Mouse (Mus musculus) embryonic facial prominence, embryonic 12.5 days (tissue): ENCODE results near the gene Myl10. TPM values are rescaled to one million over a fixed set of nuclear protein-coding genes. Genes with fewer than 3 reads are reported as not detected.

Experiments used
- ATAC-seq: fragments of 200-750 bp; cut with Nextera tagmentation; 2 replicates; pipeline ENCODE4 v1.8.0; 2017; ENCODE audit not compliant: insufficient number of reproducible peaks, insufficient read depth, low FRiP score, low TSS enrichment
- H3K27ac ChIP-seq: fragments of 300-500 bp; sonication (generic); 2 replicates; pipeline ENCODE4 v1.5.1; 2016; ENCODE audit warnings: mild to moderate bottlenecking
- H3K27me3 ChIP-seq: fragments of 300-500 bp; sonication (generic); 2 replicates; pipeline ENCODE4 v1.6.1; 2016; ENCODE audit warnings: mild to moderate bottlenecking, moderate library complexity
- H3K36me3 ChIP-seq: fragments of 300-500 bp; sonication (generic); 2 replicates; pipeline ENCODE4 v1.6.1; 2016; ENCODE audit warnings: mild to moderate bottlenecking
- H3K4me1 ChIP-seq: fragments of 300-500 bp; sonication (generic); 2 replicates; pipeline ENCODE4 v1.6.1; 2016
- H3K4me2 ChIP-seq: fragments of 300-500 bp; sonication (generic); replicated peaks from 2 replicates; pipeline ENCODE4 v1.6.1; 2016; ENCODE audit warnings: mild to moderate bottlenecking, moderate library complexity
- H3K4me3 ChIP-seq: fragments of 300-500 bp; sonication (generic); 2 replicates; pipeline ENCODE4 v1.5.1; 2016; ENCODE audit warnings: mild to moderate bottlenecking
- H3K9ac ChIP-seq: fragments of 300-500 bp; sonication (generic); 2 replicates; pipeline ENCODE4 v1.6.1; 2016; ENCODE audit warnings: mild to moderate bottlenecking, moderate library complexity
- H3K9me3 ChIP-seq: fragments of 300-500 bp; sonication (generic); 2 replicates; pipeline ENCODE4 v1.6.1; 2016; ENCODE audit warnings: mild to moderate bottlenecking, moderate library complexity
- WGBS: fragments of 180-500 bp; shearing (Covaris S2); methylation state at CpG from one replicate; pipeline ENCODE4 v1.1.7; 2016; 5-methylcytosine and 5-hydroxymethylcytosine counted together
- polyA plus RNA-seq: library from polyadenylated mRNA; unstranded; fragments of >200 nt; fragmentation: Nextera tagmentation; extraction: Ambion mirVana; gene quantifications from 2 replicates; pipeline ENCODE4 v1.2.1, GENCODE M21; 2016

The Myl10 gene
- polyA plus RNA-seq, 1 experiment from 2014 or later: not detected

GRCm38 (mm10) chr5:136686349-136686748 lies 6.6 kb upstream of the Myl10 start:
- H3K4me1 ChIP-seq: no peaks in the 10 kb centered on the region; the same call in 1 of the 2 replicates
- no peaks in the 10 kb centered on the region for H3K27me3 ChIP-seq
- no peak overlapping the region for H3K4me2 ChIP-seq
- 83% methylated on average over 4 of the region's 4 CpGs for WGBS
- H3K9me3 ChIP-seq: no peaks in the 10 kb centered on the region
- ATAC-seq: no peak
- no peaks in the 10 kb centered on the region for H3K36me3 ChIP-seq
- no peak overlapping the region for H3K9ac ChIP-seq
- H3K27ac ChIP-seq: no peak overlapping the region
- no peak overlapping the region for H3K4me3 ChIP-seq

- Histone ChIP-seq H3K9me3 (no peaks in the 10 kb centered on the region), H3K4me1 (no peaks in the 10 kb centered on the region; the same call in 1 of the 2 replicates), H3K27ac (no peak overlapping the region), H3K27me3 (no peaks in the 10 kb centered on the region), H3K4me2 (no peak overlapping the region), H3K9ac (no peak overlapping the region), H3K4me3 (no peak overlapping the region), H3K36me3 (no peaks in the 10 kb centered on the region)
- ATAC-seq: no peak
- 58% methylated on average over 7 of the region's 7 CpGs for WGBS
Measured at GRCm38 (mm10) chr5:136687561-136687960, 5.4 kb upstream of the Myl10 start.

GRCm38 (mm10) chr5:136688841-136689240 lies 4.1 kb upstream of the Myl10 start:
- WGBS: 72% methylated on average over 6 of the region's 6 CpGs
- no peak for ATAC-seq

GRCm38 (mm10) chr5:136691170-136691569 lies 1.8 kb upstream of the Myl10 start:
- no peak overlapping the region for H3K9ac ChIP-seq
- ATAC-seq: no peak
- H3K27me3 ChIP-seq: no peaks in the 10 kb centered on the region
- H3K36me3 ChIP-seq: no peaks in the 10 kb centered on the region
- H3K4me2 ChIP-seq: no peak overlapping the region
- H3K9me3 ChIP-seq: no peaks in the 10 kb centered on the region
- H3K4me1 ChIP-seq: no peaks in the 10 kb centered on the region
- WGBS: 76% methylated on average over 3 of the region's 3 CpGs
- no peak overlapping the region for H3K27ac ChIP-seq
- no peak overlapping the region for H3K4me3 ChIP-seq

More at GRCm38 (mm10) chr5:136688841-136689240, 4.1 kb upstream of the Myl10 start:
- Histone ChIP-seq H3K27ac (no peak overlapping the region), H3K4me2 (no peak overlapping the region), H3K9ac (no peak overlapping the region), H3K27me3 (no peaks in the 10 kb centered on the region), H3K9me3 (no peaks in the 10 kb centered on the region), H3K4me3 (no peak overlapping the region), H3K4me1 (no peaks in the 10 kb centered on the region), H3K36me3 (no peaks in the 10 kb centered on the region)

GRCm38 (mm10) chr5:136693418-136693817 lies 472 bp downstream of the Myl10 start:
- Histone ChIP-seq H3K27ac (no peak overlapping the region), H3K4me1 (no peaks in the 10 kb centered on the region), H3K9ac (no peak overlapping the region), H3K4me2 (no peak overlapping the region), H3K27me3 (no peaks in the 10 kb centered on the region), H3K36me3 (no peaks in the 10 kb centered on the region), H3K9me3 (no peaks in the 10 kb centered on the region), H3K4me3 (no peak overlapping the region)
- WGBS: 73% methylated on average over 7 of the region's 7 CpGs
- no peak for ATAC-seq

GRCm38 (mm10) chr5:136694976-136695375 lies 2.0 kb downstream of the Myl10 start:
- Histone ChIP-seq H3K9me3 (no peaks in the 10 kb centered on the region), H3K4me3 (no peak overlapping the region), H3K27me3 (no peaks in the 10 kb centered on the region), H3K9ac (no peak overlapping the region), H3K4me1 (no peaks in the 10 kb centered on the region), H3K27ac (no peak overlapping the region), H3K36me3 (no peaks in the 10 kb centered on the region), H3K4me2 (no peak overlapping the region)
- no peak for ATAC-seq
- 59% methylated on average over 6 of the region's 6 CpGs for WGBS

GRCm38 (mm10) chr5:136696516-136696915 lies 3.6 kb downstream of the Myl10 start:
- H3K9ac ChIP-seq: no peak overlapping the region
- H3K27me3 ChIP-seq: no peaks in the 10 kb centered on the region
- H3K4me1 ChIP-seq: no peaks in the 10 kb centered on the region
- H3K27ac ChIP-seq: no peak overlapping the region
- no peak overlapping the region for H3K4me2 ChIP-seq
- 89% methylated on average over 5 of the region's 5 CpGs for WGBS
- no peak overlapping the region for H3K4me3 ChIP-seq
- no peak for ATAC-seq
- no peaks in the 10 kb centered on the region for H3K36me3 ChIP-seq
- no peaks in the 10 kb centered on the region for H3K9me3 ChIP-seq

GRCm38 (mm10) chr5:136697618-136698017 lies 4.7 kb downstream of the Myl10 start:
- no peak overlapping the region for H3K9ac ChIP-seq
- H3K4me3 ChIP-seq: no peak overlapping the region
- no peak overlapping the region for H3K27ac ChIP-seq
- no peak overlapping the region for H3K4me2 ChIP-seq
- no peaks in the 10 kb centered on the region for H3K9me3 ChIP-seq
- 73% methylated on average over 9 of the region's 9 CpGs for WGBS
- no peaks in the 10 kb centered on the region for H3K27me3 ChIP-seq
- no peaks in the 10 kb centered on the region for H3K4me1 ChIP-seq
- H3K36me3 ChIP-seq: no peaks in the 10 kb centered on the region
- ATAC-seq: no peak

- H3K27me3 ChIP-seq: no peaks in the 10 kb centered on the region
- no peak overlapping the region for H3K4me3 ChIP-seq
- no peaks in the 10 kb centered on the region for H3K9me3 ChIP-seq
- peaks cover 7% of the 10 kb centered on the region; the same call in 1 of the 2 replicates for H3K4me1 ChIP-seq
- no peak overlapping the region for H3K9ac ChIP-seq
- ATAC-seq: no peak
- H3K36me3 ChIP-seq: no peaks in the 10 kb centered on the region
- H3K4me2 ChIP-seq: no peak overlapping the region
- H3K27ac ChIP-seq: no peak overlapping the region
- 38% methylated on average over 3 of the region's 3 CpGs for WGBS
Measured at GRCm38 (mm10) chr5:136702159-136702725, 9.3 kb downstream of the Myl10 start.

- H3K4me1 ChIP-seq: peaks cover 7% of the 10 kb centered on the region; the same call in 1 of the 2 replicates
- H3K4me2 ChIP-seq: no peak overlapping the region
- H3K4me3 ChIP-seq: no peak overlapping the region
Measured at GRCm38 (mm10) chr5:136703751-136704150, 10.8 kb downstream of the Myl10 start.

GRCm38 (mm10) chr5:136704151-136704550 lies 11.2 kb downstream of the Myl10 start:
- Histone ChIP-seq H3K9ac (no peak overlapping the region), H3K4me2 (no peak overlapping the region), H3K4me3 (no peak overlapping the region), H3K4me1 (peaks cover 7% of the 10 kb centered on the region; the same call in 1 of the 2 replicates), H3K27me3 (no peaks in the 10 kb centered on the region), H3K27ac (no peak overlapping the region), H3K9me3 (no peaks in the 10 kb centered on the region), H3K36me3 (no peaks in the 10 kb centered on the region)
- WGBS: 50% methylated on average over 8 of the region's 8 CpGs
- ATAC-seq: no peak

More at GRCm38 (mm10) chr5:136703751-136704150, 10.8 kb downstream of the Myl10 start:
- ATAC-seq: no peak
- no peak overlapping the region for H3K9ac ChIP-seq
- no peaks in the 10 kb centered on the region for H3K27me3 ChIP-seq
- WGBS: 32% methylated on average over 3 of the region's 3 CpGs
- no peaks in the 10 kb centered on the region for H3K9me3 ChIP-seq
- no peaks in the 10 kb centered on the region for H3K36me3 ChIP-seq
- H3K27ac ChIP-seq: no peak overlapping the region

GRCm38 (mm10) chr5:136705532-136705931 lies 12.6 kb downstream of the Myl10 start:
- peaks cover 7% of the 10 kb centered on the region; the same call in 1 of the 2 replicates for H3K4me1 ChIP-seq
- WGBS: 90% methylated on average over 3 of the region's 3 CpGs
- no peak for ATAC-seq
- no peaks in the 10 kb centered on the region for H3K27me3 ChIP-seq
- no peak overlapping the region for H3K9ac ChIP-seq
- no peak overlapping the region for H3K4me2 ChIP-seq
- no peak overlapping the region for H3K4me3 ChIP-seq
- H3K36me3 ChIP-seq: no peaks in the 10 kb centered on the region
- no peaks in the 10 kb centered on the region for H3K9me3 ChIP-seq
- H3K27ac ChIP-seq: no peak overlapping the region
